Mouse (Mus musculus): Measurements from ENCODE around the gene Gm28557.
"Not testable (repeated sequence)": the region's sequence is repeated elsewhere in the genome, so short reads cannot be mapped to it uniquely, and the experiment has no call there.

Gene Gm28557

DNA sequence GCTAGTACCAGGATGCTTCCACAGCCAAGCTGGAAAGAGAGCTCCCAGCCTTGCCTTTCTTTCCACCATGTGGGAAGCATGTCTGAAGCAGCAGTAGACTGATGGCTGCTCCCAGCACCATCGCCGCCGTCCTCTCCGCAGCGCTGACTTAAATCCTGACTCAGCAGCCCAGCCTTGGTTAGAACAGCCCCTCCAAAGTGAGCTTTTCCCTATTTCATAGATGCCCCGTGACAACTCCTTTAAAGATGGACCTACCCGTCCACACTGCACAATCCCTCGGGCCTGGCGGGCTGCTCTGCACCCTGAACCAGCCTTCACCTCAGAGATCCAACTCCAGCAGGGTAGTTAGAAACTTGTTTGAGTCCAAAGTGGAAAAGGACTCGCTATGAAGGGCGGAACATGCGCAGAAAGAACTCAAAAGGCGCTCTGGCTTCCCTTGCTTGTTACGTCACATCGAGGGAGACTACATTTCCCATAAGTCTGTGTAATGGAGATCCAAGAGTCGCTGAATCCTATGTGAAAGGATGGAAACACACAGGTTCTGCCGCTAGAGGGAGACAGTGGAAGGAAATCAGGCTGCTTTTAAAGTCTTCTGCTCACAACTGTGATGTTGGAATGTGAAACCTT, at the start of gene Gm28557:
Gene Gm28557 (minus strand): TSS at position 411 of the 627 bp plus-strand sequence.
- DNase-seq (ENCODE audit: low spot score in 2 of 2): peak; percentile 90 to 96

- peak; percentile 84 to 91 for DNase-seq (ENCODE audit: low spot score in 2 of 2)
Measured at GRCm38 (mm10) chr13:67128038-67128721, 19.8 kb upstream of the Gm28557 start.

DNA sequence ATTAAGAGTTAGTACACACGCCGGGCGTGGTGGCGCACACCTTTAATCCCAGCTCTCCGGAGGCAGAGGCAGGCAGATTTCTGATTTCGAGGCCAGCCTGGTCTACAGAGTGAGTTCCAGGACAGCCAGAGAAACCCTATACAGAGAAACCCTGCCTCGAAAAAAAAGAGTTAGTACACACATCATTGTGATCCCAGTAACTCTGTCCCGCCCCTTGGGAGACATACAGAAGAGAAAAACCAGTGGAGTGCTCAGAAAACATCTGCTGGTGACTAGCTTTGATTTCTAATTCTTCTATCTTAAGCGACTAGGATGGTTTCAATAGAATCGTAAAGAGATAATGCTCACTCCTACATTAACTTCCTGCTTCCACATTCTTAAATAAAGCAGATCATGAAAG, 19.1 kb upstream of the Gm28557 start:
- not testable (repeated sequence) for DNase-seq (ENCODE audit: low spot score in 2 of 2)

GRCm38 (mm10) chr13:67124460-67124859, 16.1 kb upstream of the Gm28557 start:
- DNase-seq (ENCODE audit: low spot score in 2 of 2): no peak

GRCm38 (mm10) chr13:67121360-67121759, 13.0 kb upstream of the Gm28557 start, which contains the start of gene Zfp759:
Zfp759 (plus strand) TSS chr13:67121660.
- not testable (repeated sequence) for DNase-seq (ENCODE audit: low spot score in 2 of 2)

DNA sequence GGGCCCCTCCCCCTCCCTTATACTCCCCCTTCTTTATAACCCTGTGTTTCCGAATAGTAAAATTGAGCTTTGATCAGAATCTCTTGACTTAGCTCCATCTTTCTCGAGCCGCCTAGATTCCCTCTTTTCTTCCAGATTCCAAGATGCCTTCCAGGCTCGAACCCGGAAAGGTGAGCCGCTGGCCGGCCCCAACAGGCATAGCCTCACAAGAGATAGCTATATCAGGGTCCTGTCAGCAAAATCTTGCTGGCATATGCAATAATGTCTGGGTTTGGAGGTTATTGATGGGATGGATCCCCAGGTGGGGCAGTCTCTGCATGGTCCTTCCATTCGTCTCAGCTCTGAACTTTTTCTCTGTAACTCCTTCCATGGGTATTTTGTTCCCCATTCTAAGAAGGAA, 7.8 kb upstream of the Gm28557 start, which contains the start of gene Rslcan18:
Gene Rslcan18 (minus strand): TSS at position 101 of the 400 bp plus-strand sequence.
- not testable (repeated sequence) for DNase-seq (ENCODE audit: low spot score in 2 of 2)

DNA sequence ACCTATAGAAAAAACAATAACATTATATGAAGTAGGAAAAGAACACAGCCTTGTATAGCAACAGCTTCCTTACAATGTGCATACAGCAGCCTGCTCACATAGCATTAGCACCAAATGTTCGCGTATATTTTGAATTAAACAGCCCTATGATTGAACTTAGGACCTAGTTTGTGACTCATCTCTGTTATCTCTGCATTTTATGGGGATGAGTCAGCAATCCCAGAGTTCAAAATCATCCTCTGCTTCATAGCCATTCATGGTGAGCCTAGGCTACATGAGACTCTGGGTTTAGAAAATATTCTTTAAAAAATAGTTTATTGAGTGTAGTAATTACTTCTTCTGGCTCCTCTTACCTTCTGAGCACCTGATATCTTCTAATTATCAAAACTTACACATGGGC, 4.9 kb upstream of the Gm28557 start:
- DNase-seq (ENCODE audit: low spot score in 2 of 2): no peak

GRCm38 (mm10) chr13:67112096-67112495, 3.7 kb upstream of the Gm28557 start:
- peak in 1 of 2 experiments; percentile 20 for DNase-seq (ENCODE audit: low spot score in 2 of 2)

GRCm38 (mm10) chr13:67108821-67109206, 410 bp upstream of the Gm28557 start:
- peak; percentile 26 to 28 for DNase-seq (ENCODE audit: low spot score in 2 of 2)

DNA sequence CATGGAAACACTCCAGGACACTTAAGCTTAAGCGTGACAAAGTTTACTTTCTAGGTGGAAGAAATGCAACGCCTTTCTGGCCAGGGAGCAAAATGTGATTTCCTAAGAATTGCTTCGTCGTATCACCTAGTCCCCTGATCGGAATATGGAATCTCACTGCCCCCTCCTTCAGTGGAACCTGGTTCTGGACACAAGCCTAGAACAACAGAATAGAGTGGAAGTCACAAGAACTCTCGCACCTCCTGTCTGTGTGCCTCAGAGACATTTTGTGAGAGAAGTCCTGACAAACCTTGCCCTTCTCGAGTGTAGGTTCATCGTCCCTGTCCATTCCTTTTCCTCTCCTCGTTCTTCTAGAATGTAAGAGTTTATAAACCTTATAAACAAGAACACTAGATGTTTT, 723 bp downstream of the Gm28557 start:
- DNase-seq (ENCODE audit: low spot score in 2 of 2): no peak

DNA sequence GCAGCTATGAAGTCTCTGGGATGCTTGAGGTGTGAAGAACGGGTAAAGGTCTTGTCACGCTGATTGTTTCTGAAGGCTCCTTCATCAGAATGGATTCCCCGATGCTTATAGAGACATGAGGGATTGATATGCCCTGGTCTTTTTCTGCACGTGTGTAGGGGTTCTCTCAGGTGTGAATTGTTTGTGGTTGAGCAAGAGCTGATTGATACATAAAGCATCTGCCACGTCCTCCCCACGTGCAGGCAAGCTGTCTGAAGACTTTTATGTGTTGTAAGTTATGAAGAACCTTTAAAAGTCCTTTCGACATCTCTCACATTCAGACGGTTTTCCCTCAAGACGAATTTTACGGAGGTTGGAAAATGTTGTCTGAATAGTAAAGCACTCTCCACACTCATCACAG, 10.5 kb downstream of the Gm28557 start, which contains the start of gene Zfp708:
Gene Zfp708 (minus strand): TSS at position 101 of the 400 bp plus-strand sequence.
- DNase-seq (ENCODE audit: low spot score in 2 of 2): no peak

DNA sequence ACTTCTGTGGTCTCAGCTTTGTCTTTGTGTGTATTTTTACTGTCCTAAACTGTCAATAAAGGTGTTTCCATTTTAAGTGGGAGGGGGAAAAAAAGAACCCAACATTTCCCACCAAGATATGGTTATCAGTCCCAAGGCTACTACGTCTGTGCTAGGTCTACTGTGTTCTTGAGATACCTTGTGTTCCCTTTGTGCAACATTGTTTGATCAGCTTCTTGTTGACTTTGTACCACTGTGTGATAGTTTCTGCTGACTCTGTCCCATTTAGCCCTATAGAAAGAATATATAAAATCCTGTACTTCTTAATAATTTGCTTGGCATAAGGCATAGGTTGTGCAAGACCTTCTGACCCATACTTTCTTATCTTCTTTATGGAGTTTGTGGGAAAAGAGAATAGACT, 18.2 kb downstream of the Gm28557 start:
- no peak for DNase-seq (ENCODE audit: low spot score in 2 of 2)

DNA sequence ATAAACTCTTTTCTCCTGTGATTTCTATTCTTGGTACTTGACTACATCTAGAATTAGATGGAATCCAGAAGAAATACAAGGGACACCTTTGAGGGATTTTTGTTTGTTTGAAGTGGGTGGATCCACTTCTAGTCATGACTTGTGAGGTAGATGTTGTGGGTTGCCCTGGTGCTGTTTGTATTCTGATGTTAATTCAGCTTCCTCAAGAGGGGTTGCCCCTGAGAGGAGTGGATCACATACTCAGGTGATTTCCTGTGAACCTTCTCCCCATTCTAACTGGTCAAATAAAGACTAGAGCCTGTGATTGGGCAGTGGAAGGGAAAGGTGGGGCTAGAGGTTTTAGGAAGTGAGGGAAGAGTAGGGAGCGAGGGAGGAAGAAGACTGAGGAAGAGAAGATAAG, 26.5 kb downstream of the Gm28557 start:
- DNase-seq (ENCODE audit: low spot score in 2 of 2): no peak

GRCm38 (mm10) chr13:67081142-67081713, 27.2 kb downstream of the Gm28557 start:
- DNase-seq (ENCODE audit: low spot score in 2 of 2): peak; percentile 47 to 71

- no peak for DNase-seq (ENCODE audit: low spot score in 2 of 2)
Measured at GRCm38 (mm10) chr13:67077244-67077643, 31.2 kb downstream of the Gm28557 start.

- no peak for DNase-seq (ENCODE audit: low spot score in 2 of 2)
Measured at GRCm38 (mm10) chr13:67072786-67073185, 35.6 kb downstream of the Gm28557 start.

GRCm38 (mm10) chr13:67065386-67065785, 43.0 kb downstream of the Gm28557 start:
- DNase-seq (ENCODE audit: low spot score in 2 of 2): no peak

DNA sequence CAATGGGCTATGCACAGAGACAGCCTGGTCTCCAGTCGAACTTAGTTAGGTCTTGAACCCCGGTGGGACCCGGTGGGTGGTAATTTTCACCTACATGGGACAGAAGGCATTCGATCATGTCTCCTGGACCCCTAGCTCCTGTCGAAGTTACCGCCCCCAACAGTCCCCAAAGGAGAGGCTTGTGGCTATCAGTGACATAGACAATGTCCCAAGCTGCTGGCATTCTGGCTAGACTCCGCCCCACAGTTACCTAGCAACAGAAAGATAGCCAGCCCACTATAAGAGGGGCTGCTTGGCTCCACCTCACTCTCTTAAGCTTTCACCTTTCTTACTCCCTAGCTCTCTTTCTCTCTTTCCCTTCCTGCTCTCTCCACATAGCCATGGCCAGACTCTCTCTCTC, 46.0 kb downstream of the Gm28557 start:
- DNase-seq (ENCODE audit: low spot score in 2 of 2): no peak

GRCm38 (mm10) chr13:67060786-67061358, 47.5 kb downstream of the Gm28557 start, which contains the start of gene Zfp712:
Zfp712 (minus strand) TSS chr13:67061170.
- DNase-seq (ENCODE audit: low spot score in 2 of 2): peak; percentile 92 to 96

GRCm38 (mm10) chr13:67060161-67060785, 48.1 kb downstream of the Gm28557 start:
- DNase-seq (ENCODE audit: low spot score in 2 of 2): no peak

Data from right cerebral cortex, postnatal 36 days (tissue).